Mouse (Mus musculus) retina, postnatal 7 days (tissue): ENCODE data around the gene Wnt3a.
"Not testable (repeated sequence)": the region's sequence is repeated elsewhere in the genome, so short reads cannot be mapped to it uniquely, and the experiment has no call there.

ENCODE experiments used
- DNase-seq: peaks from one replicate; pipeline ENCODE4 v3.0.0-alpha.2; 2012; ENCODE audit warnings: low read depth, low spot score

Wnt3a gene

DNA sequence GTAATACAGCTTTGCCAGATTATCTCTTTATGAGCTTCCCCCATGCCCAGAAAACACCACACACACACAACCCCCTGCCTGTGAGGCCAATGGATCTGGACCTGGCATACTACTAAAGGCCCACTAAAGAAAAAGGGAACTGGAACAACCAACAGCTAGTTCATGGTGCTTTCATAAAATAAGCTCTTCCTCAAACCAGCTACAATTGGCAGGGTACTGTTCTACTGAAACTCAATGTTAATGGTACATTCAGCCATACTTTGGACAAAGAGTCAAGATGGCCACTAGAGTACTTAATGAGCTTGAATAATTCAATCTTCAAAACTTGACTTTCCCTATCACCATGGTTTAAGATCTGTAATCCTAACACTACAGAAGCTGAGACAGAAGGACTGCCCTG lies 68.9 kb downstream of the Wnt3a start:
- no peak for DNase-seq

DNA sequence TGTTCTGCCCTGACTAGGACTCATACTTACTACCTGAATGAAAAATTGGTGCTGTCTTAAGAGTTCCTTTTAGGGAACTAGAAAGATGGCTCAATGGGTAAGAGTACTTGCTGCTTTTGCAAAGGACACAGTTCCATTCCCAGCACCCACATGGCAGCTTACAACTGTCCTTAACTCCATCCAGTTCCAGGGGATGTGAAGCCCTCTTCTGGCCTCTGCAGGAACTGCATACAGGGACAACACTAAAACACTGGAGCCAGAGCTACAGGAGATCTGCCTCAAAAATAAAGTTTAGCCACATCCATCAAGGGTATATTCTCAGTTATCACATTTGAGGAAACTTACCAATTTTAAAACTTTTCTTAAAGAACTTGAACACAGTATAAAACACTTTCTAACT lies 71.5 kb downstream of the Wnt3a start:
- DNase-seq: no peak

DNA sequence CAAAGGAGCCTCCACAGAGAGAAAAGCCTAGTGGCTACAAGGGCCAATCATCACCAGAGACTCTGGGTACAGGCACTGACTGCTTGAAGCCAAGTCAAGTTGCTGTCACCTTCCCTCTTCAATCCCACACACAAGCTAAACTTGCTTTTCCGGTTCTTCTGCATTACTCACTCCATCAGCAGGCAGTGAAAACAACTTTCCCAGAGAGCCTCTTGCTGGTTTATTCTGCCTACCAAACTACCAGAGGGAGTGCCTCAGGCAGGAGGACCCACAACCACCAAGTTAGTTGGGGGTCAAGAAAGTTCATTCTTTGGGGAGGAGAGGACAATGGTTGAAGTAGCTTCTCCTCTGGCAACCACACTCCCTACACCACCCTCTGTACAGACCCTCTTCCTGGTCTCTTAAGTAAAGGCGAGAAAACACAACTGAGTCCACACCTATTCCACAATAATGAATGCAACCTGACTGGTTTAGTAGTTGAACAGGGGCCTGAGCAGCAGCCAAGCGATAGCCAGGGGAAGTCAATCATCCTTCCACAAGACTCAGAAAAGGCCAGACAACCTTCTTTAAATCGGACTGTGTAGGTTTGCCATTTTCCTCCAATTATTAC lies 72.1 kb downstream of the Wnt3a start:
- no peak for DNase-seq

DNA sequence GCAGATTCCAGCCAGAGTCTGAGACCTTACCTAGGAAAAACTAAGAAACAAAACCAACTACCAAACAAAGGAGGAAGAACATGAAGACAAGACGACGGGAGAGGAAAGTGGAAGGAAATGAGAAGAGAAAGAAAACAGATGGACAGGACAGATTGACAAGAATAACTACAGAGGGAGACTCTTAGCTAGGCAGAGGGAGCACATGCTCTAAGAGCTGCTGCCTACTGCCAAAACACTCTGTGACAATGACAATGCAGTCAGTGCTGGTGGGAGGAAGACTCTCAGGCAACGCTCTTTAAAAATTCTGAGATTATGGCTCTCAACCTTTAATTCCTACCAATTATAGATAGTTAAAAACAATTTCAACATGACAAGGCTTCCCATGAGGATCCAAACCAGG lies 73.6 kb downstream of the Wnt3a start:
- no peak for DNase-seq

DNA sequence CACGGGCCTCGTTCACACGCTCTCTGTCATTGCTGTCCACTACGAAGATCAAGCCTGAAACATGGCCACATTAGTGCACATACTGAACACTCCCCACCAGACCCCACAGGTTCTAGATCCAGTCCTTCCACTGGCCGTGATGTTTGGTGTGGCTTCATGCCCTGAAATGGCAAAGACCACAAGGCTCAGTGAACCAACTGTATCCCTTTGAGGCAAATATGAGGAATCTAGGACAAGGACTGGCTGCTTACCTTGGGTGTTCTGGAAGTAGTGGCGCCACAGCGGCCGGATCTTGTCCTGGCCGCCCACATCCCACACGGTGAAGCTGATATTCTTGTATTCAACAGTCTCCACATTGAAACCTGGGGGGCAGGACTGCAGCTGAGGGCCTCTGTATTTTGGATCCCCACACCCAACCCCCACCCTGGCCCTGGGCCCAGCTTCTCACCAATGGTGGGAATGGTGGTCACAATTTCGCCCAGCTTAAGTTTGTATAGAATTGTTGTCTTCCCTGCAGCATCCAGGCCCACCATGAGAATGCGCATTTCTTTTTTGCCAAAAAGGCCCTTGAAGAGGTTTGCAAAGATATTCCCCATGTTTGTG lies 77.6 kb downstream of the Wnt3a start:
- DNase-seq: no peak

DNA sequence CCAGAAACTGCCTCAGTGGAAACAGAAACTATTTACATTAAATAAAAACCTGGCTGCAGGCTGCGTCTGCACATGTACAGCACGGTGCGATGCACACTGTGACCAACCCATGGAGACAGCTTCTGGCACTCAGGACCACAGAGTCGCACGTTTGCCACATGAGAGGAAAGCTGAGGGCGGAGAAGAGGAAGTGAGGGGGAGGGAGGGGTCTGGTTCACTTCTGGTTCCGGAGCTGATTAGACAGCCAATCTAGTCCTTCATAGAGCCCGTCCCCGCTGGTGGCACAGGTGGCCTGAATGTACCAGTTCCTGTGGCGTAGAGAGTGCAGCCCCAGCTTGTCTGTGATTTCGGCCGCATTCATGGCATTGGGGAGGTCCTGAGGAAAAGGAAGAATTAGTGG lies 78.2 kb downstream of the Wnt3a start:
- DNase-seq: not testable (repeated sequence)

DNA sequence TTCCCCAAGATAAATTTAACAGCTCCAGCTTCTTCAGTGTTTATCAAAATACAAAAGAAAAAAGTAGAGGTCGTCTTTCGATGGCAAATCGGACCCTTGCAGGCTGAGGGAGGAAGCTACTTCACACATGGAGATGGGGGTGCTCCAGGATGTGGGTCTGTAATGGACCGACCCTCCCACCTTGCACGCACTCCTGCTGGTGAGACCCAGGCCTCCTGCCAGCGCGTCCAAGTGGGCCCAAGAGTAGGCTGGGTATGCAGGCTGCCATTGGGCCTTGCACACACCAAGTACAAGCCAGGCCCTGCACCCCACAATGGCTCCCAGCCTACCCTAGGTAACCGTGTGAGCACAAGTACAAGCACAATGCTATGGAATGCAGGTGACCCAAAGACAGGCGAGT lies 79.0 kb downstream of the Wnt3a start:
- DNase-seq: not testable (repeated sequence)

DNA sequence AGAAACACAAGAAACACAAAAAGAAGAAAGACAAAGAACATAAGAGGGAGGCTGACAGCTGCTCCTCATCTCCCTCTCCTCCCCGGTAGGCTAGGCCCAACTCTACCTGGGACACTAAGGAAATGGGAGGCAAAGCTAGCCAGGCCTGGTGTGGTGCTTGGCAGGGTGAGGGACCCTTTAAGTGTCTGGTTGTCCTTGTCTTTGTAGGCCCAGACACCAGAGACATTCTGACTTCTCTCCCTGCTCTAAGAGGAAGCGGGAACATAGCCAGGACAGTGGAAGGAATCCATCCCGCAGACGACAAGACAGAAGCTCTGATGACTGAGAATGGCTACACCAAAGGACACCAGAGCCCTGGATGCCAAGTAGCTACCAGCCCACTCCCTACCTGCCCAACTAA lies 80.5 kb downstream of the Wnt3a start:
- DNase-seq: no peak

- no peak for DNase-seq
Measured at GRCm38 (mm10) chr11:59209580-59209979, 81.0 kb downstream of the Wnt3a start.

DNA sequence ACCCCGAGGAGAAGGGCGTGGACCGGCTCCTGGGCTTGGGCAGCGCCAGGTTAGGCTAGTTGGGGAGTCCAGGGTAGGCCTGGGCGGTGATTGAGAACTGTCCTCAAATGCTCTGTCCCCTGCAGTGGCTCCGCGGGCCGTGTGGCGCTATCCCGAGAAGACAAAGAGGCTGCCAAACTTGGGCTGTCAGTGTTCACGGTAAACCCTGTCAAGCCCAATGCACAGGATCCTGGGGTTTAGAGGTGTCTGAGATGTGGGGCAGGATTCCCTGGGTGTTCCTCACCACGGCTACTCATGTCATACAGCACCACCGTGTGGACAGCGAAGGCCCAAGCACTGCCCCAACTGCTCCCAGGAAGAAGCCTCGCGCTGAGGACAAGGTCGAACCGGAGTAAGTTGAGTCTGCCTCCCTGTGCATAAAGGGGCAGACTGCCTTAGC lies 81.5 kb downstream of the Wnt3a start:
- no peak for DNase-seq

DNA sequence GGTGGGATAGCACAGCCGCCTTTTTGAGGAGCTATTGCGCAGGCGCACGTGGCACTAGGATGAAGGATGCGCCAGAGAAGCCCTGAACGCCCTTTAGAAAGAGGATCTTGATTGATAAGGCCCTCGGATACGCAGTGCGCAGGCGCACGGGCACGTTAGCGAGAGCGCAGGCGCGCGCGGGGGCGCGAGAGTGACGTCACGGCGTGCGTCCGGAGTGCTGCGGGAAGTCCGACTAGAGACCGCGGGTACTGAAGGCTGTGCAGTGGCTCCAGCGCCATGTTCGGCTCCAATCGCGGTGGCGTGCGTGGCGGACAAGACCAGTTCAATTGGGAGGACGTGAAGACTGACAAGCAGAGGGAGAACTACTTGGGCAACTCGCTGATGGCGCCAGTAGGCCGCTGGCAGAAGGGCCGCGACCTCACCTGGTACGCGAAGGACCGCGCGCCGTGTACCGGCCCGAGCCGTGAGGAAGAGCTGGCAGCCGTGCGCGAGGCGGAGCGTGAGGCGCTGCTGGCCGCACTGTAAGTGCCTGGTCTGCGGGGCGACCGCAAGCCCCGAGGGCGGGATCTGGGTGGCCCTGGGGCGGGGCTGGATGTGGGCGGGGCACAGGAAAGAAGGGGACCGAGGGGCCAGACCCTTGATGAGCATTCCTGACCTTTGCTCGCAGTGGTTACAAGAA lies 82.3 kb downstream of the Wnt3a start, which contains the start of gene 2310033P09Rik:
Gene 2310033P09Rik (plus strand): TSS at position 169 of the 679 bp plus-strand sequence.
- peak; percentile 95 for DNase-seq

- DNase-seq: peak; percentile 90
Measured at GRCm38 (mm10) chr11:59202081-59202995, 88.2 kb downstream of the Wnt3a start, which contains the start of gene Mrpl55. Gene Mrpl55 (plus strand): TSS chr11:59202486.

- DNase-seq: no peak
Measured at GRCm38 (mm10) chr11:59201216-59202002, 89.1 kb downstream of the Wnt3a start.
